Mouse (Mus musculus) thymus, adult 2 months (tissue): ENCODE measurements around the gene Nfrkb. TPM values are rescaled to one million over a fixed set of nuclear protein-coding genes. Genes with fewer than 3 reads are reported as not detected.

Experiments
- DNase-seq: peaks from one replicate; pipeline ENCODE4 v3.0.0; 2021
- H3K27ac ChIP-seq: fragments of 200-500 bp; 2 replicates; pipeline ENCODE4 v1.5.1; 2012; ENCODE audit warnings: low read length, control low read depth; ENCODE audit not compliant: control insufficient read depth, insufficient read depth
- H3K27me3 ChIP-seq: fragments of 200-500 bp; 2 replicates; pipeline ENCODE4 v1.6.1; 2012; ENCODE audit warnings: mild to moderate bottlenecking, low read length, moderate library complexity, mixed read lengths; ENCODE audit not compliant: control insufficient read depth, insufficient read depth
- H3K36me3 ChIP-seq: fragments of 200-500 bp; 2 replicates; pipeline ENCODE4 v1.6.1; 2012; ENCODE audit warnings: mild to moderate bottlenecking, low read length, moderate library complexity; ENCODE audit not compliant: control insufficient read depth, insufficient read depth
- H3K4me1 ChIP-seq: fragments of 200-500 bp; replicated peaks from 2 replicates; pipeline ENCODE4 v1.6.1; 2012; ENCODE audit warnings: low read length; ENCODE audit not compliant: control insufficient read depth, insufficient read depth
- H3K4me3 ChIP-seq: fragments of 200-500 bp; 2 replicates; pipeline ENCODE4 v1.5.1; 2012; ENCODE audit warnings: mild to moderate bottlenecking, low read length, control low read depth, moderate library complexity; ENCODE audit not compliant: control insufficient read depth, insufficient read depth
- CTCF ChIP-seq: fragments of 200-500 bp; IDR thresholded peaks from 2 replicates; pipeline ENCODE4 v1.5.1; 2012; ENCODE audit warnings: mild to moderate bottlenecking, control low read depth, low read length, moderate library complexity, borderline replicate concordance; ENCODE audit not compliant: control insufficient read depth, poor library complexity, insufficient read depth; ENCODE audit errors: extremely low read depth
- POLR2A ChIP-seq: fragments of 200-500 bp; IDR thresholded peaks from 2 replicates; pipeline ENCODE4 v1.6.1; 2012; ENCODE audit warnings: mild to moderate bottlenecking, low read length, control low read depth, moderate library complexity; ENCODE audit not compliant: control insufficient read depth, poor library complexity, insufficient read depth; ENCODE audit errors: extremely low read depth
- WGBS: fragments of 180-500 bp; shearing (Covaris S2); methylation state at CpG from one replicate; pipeline ENCODE4 v1.1.7; 2018; 5-methylcytosine and 5-hydroxymethylcytosine counted together
- polyA plus RNA-seq: library from polyadenylated mRNA; depleted of rRNA; stranded (reverse); fragments of >200 nt; gene quantifications from 2 replicates; pipeline ENCODE4 v1.2.3, GENCODE M21; 2012

The Nfrkb gene
- polyA plus RNA-seq, 1 experiment, result 68.7 TPM

DNA sequence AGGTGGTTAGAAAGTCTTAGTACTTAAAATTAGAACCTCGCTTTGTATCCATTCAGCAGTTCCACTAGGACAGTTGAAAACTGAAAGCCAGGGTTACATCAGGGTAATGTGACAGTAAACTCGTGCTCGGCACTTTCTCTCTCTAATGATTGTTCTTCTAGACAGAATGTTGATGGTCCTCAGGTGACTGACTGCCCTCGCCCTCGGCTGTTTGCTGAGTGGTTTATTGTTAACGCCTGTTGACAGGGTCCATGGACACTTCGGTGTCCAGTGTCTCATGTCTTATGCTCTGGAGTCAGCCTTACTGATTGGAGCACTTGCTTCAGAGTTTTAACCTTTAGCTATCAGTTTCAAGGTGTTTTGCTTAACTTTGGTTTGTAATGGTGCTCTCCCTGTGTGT, 31.9 kb upstream of the Nfrkb start:
- TF ChIP-seq CTCF (no peak), POLR2A (no peak)
- Histone ChIP-seq H3K36me3 (peaks cover 10% of the 10 kb centered on the region), H3K27ac (no peak overlapping the region), H3K4me1 (no peaks in the 10 kb centered on the region), H3K27me3 (no peaks in the 10 kb centered on the region), H3K4me3 (no peak overlapping the region)
- WGBS, result 93% methylated on average over 7 of the region's 7 CpGs
- no peak for DNase-seq

GRCm38 (mm10) chr9:31363698-31364609, 22.0 kb upstream of the Nfrkb start:
- no peak for TF ChIP-seq POLR2A
- TF ChIP-seq CTCF, result no peak
- Histone ChIP-seq H3K4me3 (no peak overlapping the region), H3K27me3 (no peaks in the 10 kb centered on the region), H3K27ac (no peak overlapping the region), H3K36me3 (peaks cover 20% of the 10 kb centered on the region), H3K4me1 (no peaks in the 10 kb centered on the region)
- DNase-seq, result no peak
- WGBS, result 97% methylated on average over 9 of the region's 9 CpGs

- 97% methylated on average over 8 of the region's 8 CpGs for WGBS
- no peaks in the 10 kb centered on the region for H3K4me1 ChIP-seq
- H3K27me3 ChIP-seq, result no peaks in the 10 kb centered on the region
- H3K27ac ChIP-seq, result no peak overlapping the region
- DNase-seq, result no peak
- TF ChIP-seq POLR2A (no peak), CTCF (no peak)
- H3K36me3 ChIP-seq, result peaks cover 18% of the 10 kb centered on the region; the same call in 1 of the 2 replicates
- H3K4me3 ChIP-seq, result no peak overlapping the region
Observed at GRCm38 (mm10) chr9:31365086-31365485, 20.9 kb upstream of the Nfrkb start.

DNA sequence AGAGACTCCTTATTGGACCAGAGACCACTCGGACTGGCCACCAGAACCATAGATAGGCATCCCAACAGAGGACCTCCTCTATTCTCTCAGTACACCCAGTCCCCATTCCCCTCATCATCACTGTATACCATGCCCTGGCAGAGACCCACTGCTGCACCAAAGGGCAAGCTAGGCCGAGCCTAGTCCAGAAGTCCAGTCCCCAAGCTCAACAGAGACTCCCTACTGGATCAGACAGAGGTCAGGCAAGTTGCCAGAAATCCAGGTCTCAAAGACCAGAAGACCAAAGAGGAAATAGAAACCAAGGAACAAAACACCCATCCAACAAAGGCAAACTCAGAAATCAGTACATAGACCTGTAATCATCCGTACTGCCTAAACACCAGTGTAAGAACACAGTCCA, 14.3 kb upstream of the Nfrkb start:
- DNase-seq, result no peak
- H3K27ac ChIP-seq, result no peak overlapping the region
- no peaks in the 10 kb centered on the region for H3K27me3 ChIP-seq
- H3K36me3 ChIP-seq, result peaks cover 5% of the 10 kb centered on the region; the same call in 1 of the 2 replicates
- H3K4me3 ChIP-seq, result no peak overlapping the region
- over 99% methylated on average over 3 of the region's 3 CpGs for WGBS
- TF ChIP-seq CTCF, result no peak
- TF ChIP-seq POLR2A, result no peak
- no peaks in the 10 kb centered on the region for H3K4me1 ChIP-seq

- H3K27me3 ChIP-seq, result no peaks in the 10 kb centered on the region
- H3K27ac ChIP-seq, result no peak overlapping the region
- DNase-seq, result no peak
- peaks cover 7% of the 10 kb centered on the region; the same call in 1 of the 2 replicates for H3K36me3 ChIP-seq
- no peak for TF ChIP-seq CTCF
- TF ChIP-seq POLR2A, result no peak
- H3K4me1 ChIP-seq, result no peaks in the 10 kb centered on the region
- no peak overlapping the region for H3K4me3 ChIP-seq
Observed at GRCm38 (mm10) chr9:31376661-31377060, 9.3 kb upstream of the Nfrkb start.

DNA sequence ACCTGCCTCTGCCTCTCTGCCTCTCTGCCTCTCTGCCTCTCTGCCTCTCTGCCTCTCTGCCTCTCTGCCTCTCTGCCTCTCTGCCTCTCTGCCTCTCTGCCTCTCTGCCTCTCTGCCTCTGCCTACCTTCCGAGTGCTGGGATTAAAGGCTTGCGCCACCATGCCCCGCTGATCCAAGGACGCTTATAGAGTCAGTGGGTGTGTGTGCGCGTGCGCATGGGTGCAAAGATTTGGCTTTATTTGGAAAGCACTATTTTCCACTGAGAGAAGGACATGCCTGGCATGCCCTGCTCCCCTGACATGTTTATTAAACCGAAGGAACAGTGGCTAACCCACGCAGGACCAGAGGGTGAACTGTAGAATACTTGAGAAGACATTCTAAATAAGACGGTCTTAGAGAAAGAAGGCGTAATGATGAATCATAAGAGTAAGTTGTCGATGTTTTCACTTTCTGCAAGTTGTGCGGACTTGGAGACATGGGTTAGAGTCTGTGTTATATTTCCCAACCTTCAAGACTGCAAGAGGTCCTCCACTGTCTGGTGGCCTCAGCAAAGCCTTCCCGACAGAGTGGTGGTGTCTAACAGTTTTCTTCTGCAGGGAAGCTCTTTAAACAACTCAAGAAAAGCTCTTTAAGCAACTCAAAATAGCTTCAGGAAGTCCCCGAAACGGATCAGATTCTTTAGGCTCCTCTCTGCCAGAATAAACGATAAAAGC, 1.0 kb upstream of the Nfrkb start:
- Histone ChIP-seq H3K27me3 (no peaks in the 10 kb centered on the region), H3K27ac (no peak overlapping the region), H3K4me1 (peaks cover 9% of the 10 kb centered on the region; the same call in 1 of the 2 replicates), H3K4me3 (no peak overlapping the region), H3K36me3 (no peaks in the 10 kb centered on the region)
- no peak for DNase-seq
- TF ChIP-seq POLR2A, result no peak
- 86% methylated on average over 17 of the region's 17 CpGs for WGBS

DNA sequence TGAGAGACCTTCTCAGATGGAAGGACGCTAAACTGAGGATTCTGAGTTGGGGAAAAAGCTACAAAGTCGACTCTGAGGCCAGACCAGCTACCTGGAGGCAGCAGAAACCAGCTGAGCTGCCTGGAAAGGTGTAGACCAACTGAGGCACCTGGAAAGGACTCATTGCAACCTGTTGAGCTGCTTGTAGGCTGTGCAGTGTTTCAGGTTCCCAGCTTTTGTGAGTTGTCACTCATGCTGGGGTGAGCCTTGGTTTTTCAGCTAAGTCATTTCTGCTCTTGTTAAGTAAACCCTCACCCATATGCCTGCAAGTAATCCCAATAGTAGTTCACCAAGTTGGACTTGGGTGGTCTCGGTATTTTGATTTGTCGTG, 507 bp upstream of the Nfrkb start:
- Histone ChIP-seq H3K4me1 (peaks cover 9% of the 10 kb centered on the region; the same call in 1 of the 2 replicates), H3K27ac (no peak overlapping the region), H3K27me3 (no peaks in the 10 kb centered on the region), H3K36me3 (0 out of 2 replicates have a peak, but pooled peaks cover 1% of the 10 kb centered on the region), H3K4me3 (peak overlapping the region; percentile 63)
- WGBS, result 25% methylated on average over 4 of the region's 4 CpGs
- TF ChIP-seq CTCF, result no peak
- no peak for TF ChIP-seq POLR2A
- peak; percentile 16 for DNase-seq
